Mouse (Mus musculus): ENCODE measurements at regions not wholly inside any gene's neighbourhood (a gene's known extent, or its start where the extent isn't known, plus 50 kb on each side); places are given as distances from the start of the nearest gene placed in this dataset.

DNA sequence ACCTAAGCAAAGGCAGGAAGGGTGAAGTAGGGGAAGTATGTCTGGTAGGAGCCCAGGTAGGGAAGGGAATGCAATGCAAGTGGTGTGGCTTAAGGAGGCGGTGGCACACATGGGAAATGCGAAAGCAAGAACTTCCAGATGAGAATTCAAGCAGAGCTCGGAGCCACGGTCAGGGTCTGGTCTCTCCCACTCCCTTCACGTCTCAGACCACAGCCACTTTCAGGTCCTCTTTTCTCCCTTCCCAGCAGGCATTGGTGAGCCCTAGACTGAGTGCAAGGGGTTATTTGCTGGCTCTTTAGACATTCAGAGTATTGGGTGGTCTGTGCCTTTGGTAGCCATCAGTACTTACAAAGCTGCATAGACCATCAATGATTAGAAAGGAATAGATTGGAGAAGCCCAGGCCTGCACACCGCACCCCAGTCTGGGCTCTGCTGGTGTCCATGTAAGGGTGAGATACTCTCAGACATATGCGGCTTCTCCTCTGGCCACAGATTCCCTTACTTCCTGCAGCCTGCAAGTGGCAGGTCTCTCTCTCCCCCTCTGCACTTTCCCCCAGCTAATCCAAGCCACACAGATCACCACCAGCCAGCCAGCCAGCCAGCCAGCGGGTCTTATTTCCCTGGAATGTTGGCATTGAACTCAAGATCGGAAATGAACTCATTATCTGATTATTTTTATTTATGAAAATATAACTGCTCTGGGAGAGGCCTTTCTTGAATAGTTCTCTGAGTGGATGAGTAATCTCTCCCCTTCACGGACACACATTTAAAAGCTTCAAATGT, 113.6 kb downstream of the Zfp36l2 start:
- TF ChIP-seq POLR2A (IDR thresholded peaks at IDR 0.05; ENCODE audit: low read depth, low read length) (peak; percentile 17; the same call in 1 of the 2 replicates), CTCF (IDR thresholded peaks at IDR 0.05; ENCODE audit: borderline replicate concordance, insufficient read depth, low read length) (no peak)

Data from embryonic fibroblast, embryonic 13.5 days (primary cell).